In genomic region chr6:22071323-22071840, GRCm38 (mm10) we compare ENCODE assay signal across 7 mouse cellular contexts.
DNase-seq lines count a peak whose midpoint lies in the region; ATAC-seq lines count a peak whose summit lies in the region.

No protein-coding gene starts in this region.

- H3K9ac ChIP-seq in forebrain, embryonic 16.5 days (replicated peaks; ENCODE audit: low read depth, low read length) = no peak overlapping the region
- no peak overlapping the region for H3K9ac ChIP-seq in neural tube, embryonic 13.5 days

- WGBS in forebrain, embryonic 16.5 days = 30% methylated on average over 4 of the region's 4 CpGs
- 43% methylated on average over 4 of the region's 4 CpGs for WGBS in neural tube, embryonic 13.5 days

- ATAC-seq in forebrain, embryonic 16.5 days = peak; percentile 70
- ATAC-seq in neural tube, embryonic 13.5 days (ENCODE audit: low read depth) = no peak; the same call in 1 of the 2 replicates

- no peaks in the 10 kb centered on the region for H3K9me3 ChIP-seq in forebrain, embryonic 16.5 days (ENCODE audit: control insufficient read depth, low read length)
- no peaks in the 10 kb centered on the region for H3K9me3 ChIP-seq in neural tube, embryonic 13.5 days

- H3K4me2 ChIP-seq in forebrain, embryonic 16.5 days (ENCODE audit: low read length) = peak overlapping the region; percentile 11; the same call in 1 of the 2 replicates
- H3K4me2 ChIP-seq in neural tube, embryonic 13.5 days = 0 out of 2 replicates have a peak overlapping the region, but pooled peaks have one; percentile 15

- H3K27ac ChIP-seq in forebrain, embryonic 16.5 days (ENCODE audit: low read length) = no peak overlapping the region
- no peak overlapping the region for H3K27ac ChIP-seq in neural tube, embryonic 13.5 days (replicated peaks)

- no peaks in the 10 kb centered on the region for H3K27me3 ChIP-seq in forebrain, embryonic 16.5 days (replicated peaks; ENCODE audit: control insufficient read depth, insufficient read depth, low read length)
- no peaks in the 10 kb centered on the region for H3K27me3 ChIP-seq in neural tube, embryonic 13.5 days

- DNase-seq in layer of hippocampus, adult 9-10 months (ENCODE audit: low spot score) = peak; percentile 15
- no peak for DNase-seq in layer of hippocampus, adult 9-11 months
- DNase-seq in R1 (ENCODE audit: low read depth, low spot score) = peak; percentile 78
- DNase-seq in T-cell, adult 2 months (ENCODE audit: low spot score) = no peak
- DNase-seq in kidney, adult 8-10 months = no peak

- 0 out of 2 replicates have a peak overlapping the region, but pooled peaks have one; percentile 1 for H3K4me3 ChIP-seq in forebrain, embryonic 16.5 days (replicated peaks; ENCODE audit: low read length)
- H3K4me3 ChIP-seq in neural tube, embryonic 13.5 days = no peak overlapping the region

- no peaks in the 10 kb centered on the region for H3K36me3 ChIP-seq in forebrain, embryonic 16.5 days (ENCODE audit: control insufficient read depth, insufficient read depth)
- no peaks in the 10 kb centered on the region for H3K36me3 ChIP-seq in neural tube, embryonic 13.5 days

- 0 out of 2 replicates have a peak, but pooled peaks cover 2% of the 10 kb centered on the region for H3K4me1 ChIP-seq in forebrain, embryonic 16.5 days (replicated peaks; ENCODE audit: control insufficient read depth, insufficient read depth, low read length)
- no peaks in the 10 kb centered on the region for H3K4me1 ChIP-seq in neural tube, embryonic 13.5 days (replicated peaks)

Comparison
In these comparisons a context has a peak if more than half of its experiments do, and no peak if none do; other contexts are left out.
1. DNase-seq: peak in layer of hippocampus, adult 9-10 months (single experiment) and R1 (single experiment); none in layer of hippocampus, adult 9-11 months (single experiment), T-cell, adult 2 months (single experiment) and kidney, adult 8-10 months (0 of 2).